Mouse (Mus musculus) heart, adult 2 months (tissue): Measurements from ENCODE around the gene Ppp2r3a. TPM values are rescaled to one million over a fixed set of nuclear protein-coding genes. Genes with fewer than 3 reads are reported as not detected.

Experiments
- DNase-seq, 2 experiments: peaks; one replicate each; pipeline ENCODE4 v3.0.0; 2021
- H3K27ac ChIP-seq: fragments of 200-600 bp; 2 replicates; pipeline ENCODE4 v1.8.1; 2022
- H3K27me3 ChIP-seq: fragments of 200-500 bp; 2 replicates; pipeline ENCODE4 v1.6.1; 2012; ENCODE audit warnings: mild to moderate bottlenecking, low read length, inconsistent platforms, mixed read lengths; ENCODE audit not compliant: control insufficient read depth, insufficient read depth
- H3K36me3 ChIP-seq: fragments of 200-500 bp; 2 replicates; pipeline ENCODE4 v1.6.1; 2012; ENCODE audit warnings: low read length, inconsistent platforms; ENCODE audit not compliant: control insufficient read depth, insufficient read depth
- H3K4me1 ChIP-seq: fragments of 200-500 bp; 2 replicates; pipeline ENCODE4 v1.6.1; 2011; ENCODE audit warnings: low read length; ENCODE audit not compliant: control insufficient read depth, insufficient read depth
- H3K4me3 ChIP-seq: fragments of 200-600 bp; 2 replicates; pipeline ENCODE4 v1.8.1; 2022
- H3K79me2 ChIP-seq: fragments of 200-500 bp; replicated peaks from 2 replicates; pipeline ENCODE4 v1.6.1; 2012; ENCODE audit warnings: mild to moderate bottlenecking, inconsistent platforms, low read length, moderate library complexity, mixed read lengths; ENCODE audit not compliant: control insufficient read depth, insufficient read depth
- H3K9ac ChIP-seq: fragments of 200-500 bp; 2 replicates; pipeline ENCODE4 v1.6.1; 2012; ENCODE audit warnings: low read depth, mild to moderate bottlenecking, control low read depth, inconsistent platforms, low read length, mixed read lengths
- CTCF ChIP-seq: fragments of 200-600 bp; IDR thresholded peaks from 2 replicates; pipeline ENCODE4 v1.8.1; 2022; ENCODE audit warnings: antibody characterized with exemption, mild to moderate bottlenecking, moderate library complexity
- EP300 ChIP-seq: fragments of 200-500 bp; IDR thresholded peaks from 2 replicates; pipeline ENCODE4 v1.6.1; 2011; ENCODE audit warnings: low read depth, low read length, control low read depth; ENCODE audit not compliant: insufficient read depth
- POLR2A ChIP-seq: fragments of 200-500 bp; IDR thresholded peaks from 2 replicates; pipeline ENCODE4 v1.6.1; 2011; ENCODE audit warnings: mild to moderate bottlenecking, low read depth, low read length, control low read depth; ENCODE audit not compliant: insufficient read depth
- WGBS: fragments of 180-500 bp; shearing (Covaris S2); methylation state at CpG from one replicate; pipeline ENCODE4 v1.1.7; 2018; 5-methylcytosine and 5-hydroxymethylcytosine counted together
- intact Hi-C: fragments of 180-260 bp; cut with DNase I; formaldehyde crosslinking; loops from one replicate; pipeline ENCODE4 v1.15.1; 2025
- polyA plus RNA-seq: library from polyadenylated mRNA; depleted of rRNA; stranded (reverse); fragments of >200 nt; gene quantifications from 2 replicates; pipeline ENCODE4 v1.2.3, GENCODE M21; 2012
- total RNA-seq, 2 experiments: library from RNA; stranded (reverse); gene quantifications; 2 replicates each; pipeline ENCODE4 v1.2.3; 2021

Gene Ppp2r3a
- total and polyA plus RNA-seq, 3 experiments, result 51.7 to 215 (median 179) TPM

DNA sequence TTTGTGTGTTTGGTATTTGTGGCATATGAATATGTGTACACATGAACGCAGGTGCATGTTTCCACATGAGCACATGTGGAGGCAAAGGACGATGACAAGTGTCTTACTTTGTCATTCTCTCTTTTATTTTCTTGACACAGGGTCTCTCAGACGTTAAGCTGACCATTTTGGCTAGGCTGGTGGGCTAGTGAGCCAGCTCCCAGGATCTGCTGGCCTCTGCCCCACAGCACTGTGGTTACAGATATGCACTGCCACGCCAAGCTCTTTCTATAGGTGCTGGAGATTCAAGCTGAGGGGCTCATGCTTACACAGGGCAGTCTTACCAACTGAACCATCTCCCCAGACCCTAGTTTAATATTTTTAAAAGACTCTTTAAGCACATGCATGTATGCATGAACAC is 45.1 kb downstream of the Ppp2r3a start:
- whole genome bisulfite sequencing, result 77% methylated on average over 4 of the region's 4 CpGs
- intact Hi-C loops, result no loop called here
- Histone ChIP-seq H3K4me1 (no peaks in the 10 kb centered on the region; the same call in none of the 2 replicates), H3K27ac (no peak overlapping the region), H3K4me3 (no peak overlapping the region), H3K9ac (no peak overlapping the region), H3K36me3 (peaks cover 5% of the 10 kb centered on the region; the same call in 1 of the 2 replicates), H3K79me2 (peaks cover 4% of the 10 kb centered on the region; the same call in 1 of the 2 replicates), H3K27me3 (no peaks in the 10 kb centered on the region)
- no peak for TF ChIP-seq CTCF
- TF ChIP-seq EP300, result no peak
- TF ChIP-seq POLR2A, result no peak
- no peak for DNase-seq

DNA sequence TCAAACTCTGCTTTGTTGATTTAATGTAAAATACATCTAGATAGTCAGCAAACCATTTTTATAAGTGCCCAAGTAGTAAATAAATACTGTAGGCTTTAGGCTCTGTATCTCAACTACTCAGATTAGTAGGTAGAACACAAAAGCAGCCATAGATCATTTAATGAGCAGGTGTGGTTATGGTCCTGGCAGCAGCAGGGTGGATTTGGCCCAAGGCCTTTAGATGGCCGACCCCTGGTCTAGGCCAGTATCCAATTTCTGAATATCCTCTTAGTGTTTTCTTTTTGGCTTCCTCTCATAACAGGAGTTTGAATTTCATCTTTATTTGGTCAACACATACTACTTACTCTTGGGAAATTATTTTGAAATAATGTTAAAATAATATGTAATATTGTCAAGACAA is 46.4 kb downstream of the Ppp2r3a start:
- WGBS, result 15% methylated on average over 1 of the region's 1 CpGs
- H3K27ac ChIP-seq, result no peak overlapping the region
- intact Hi-C loops, result no loop called here
- TF ChIP-seq CTCF, result no peak
- H3K4me3 ChIP-seq, result no peak overlapping the region
- peaks cover 4% of the 10 kb centered on the region; the same call in 1 of the 2 replicates for H3K79me2 ChIP-seq
- H3K27me3 ChIP-seq, result no peaks in the 10 kb centered on the region
- no peak overlapping the region for H3K9ac ChIP-seq
- H3K36me3 ChIP-seq, result peaks cover 8% of the 10 kb centered on the region; the same call in 1 of the 2 replicates
- no peak for DNase-seq
- peaks cover 2% of the 10 kb centered on the region for H3K4me1 ChIP-seq

DNA sequence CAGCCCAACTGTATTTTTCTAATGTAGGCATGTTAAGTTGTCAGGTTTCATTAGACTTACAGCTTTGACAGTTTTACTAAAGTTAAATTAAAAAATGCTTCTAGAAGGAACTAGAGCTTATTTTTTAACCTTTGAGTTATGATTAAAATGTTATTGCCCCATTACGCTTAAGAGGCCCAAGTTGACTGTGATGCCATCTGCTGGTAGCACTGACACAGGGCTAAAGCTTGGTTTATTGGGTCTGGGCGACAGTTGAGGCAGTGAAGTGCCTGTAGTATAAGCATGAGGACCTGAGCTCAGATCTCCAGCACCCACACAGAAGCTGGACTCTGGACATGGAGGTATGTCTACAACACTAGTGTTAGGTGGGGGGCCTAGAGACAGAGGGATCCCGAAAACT is 47.5 kb downstream of the Ppp2r3a start:
- Histone ChIP-seq H3K27ac (no peak overlapping the region), H3K27me3 (no peaks in the 10 kb centered on the region), H3K79me2 (peaks cover 4% of the 10 kb centered on the region; the same call in 1 of the 2 replicates), H3K4me1 (peaks cover 4% of the 10 kb centered on the region), H3K4me3 (no peak overlapping the region), H3K9ac (no peak overlapping the region), H3K36me3 (peaks cover 10% of the 10 kb centered on the region; the same call in 1 of the 2 replicates)
- intact Hi-C loops, result no loop called here
- TF ChIP-seq EP300, result no peak
- TF ChIP-seq CTCF, result peak; percentile 32
- 96% methylated on average over 3 of the region's 3 CpGs for WGBS
- DNase-seq, result no peak

DNA sequence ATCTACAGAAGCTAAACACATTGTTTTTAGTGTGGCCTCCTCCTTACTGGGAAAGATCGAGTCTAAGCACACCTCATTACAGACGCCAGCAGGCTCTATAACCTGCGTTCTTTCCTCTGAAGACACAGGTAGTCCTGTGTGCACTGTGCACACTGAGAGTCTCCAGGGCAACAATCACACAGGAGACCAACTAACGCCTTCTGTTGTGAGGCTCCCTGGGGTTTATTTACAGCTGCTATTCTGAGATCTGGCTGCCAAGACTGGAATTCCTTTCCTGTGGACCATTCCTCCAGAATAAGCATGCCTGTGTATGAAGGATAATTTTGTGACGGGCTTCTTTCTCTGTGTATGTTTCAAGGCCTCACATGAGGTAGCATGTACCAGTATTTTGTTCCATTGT is 51.0 kb downstream of the Ppp2r3a start:
- Histone ChIP-seq H3K4me3 (no peak overlapping the region), H3K9ac (peak overlapping the region; percentile 42; the same call in 1 of the 2 replicates), H3K36me3 (peaks cover 7% of the 10 kb centered on the region; the same call in 1 of the 2 replicates), H3K79me2 (peaks cover 2% of the 10 kb centered on the region; the same call in 1 of the 2 replicates), H3K4me1 (peaks cover 4% of the 10 kb centered on the region), H3K27me3 (no peaks in the 10 kb centered on the region), H3K27ac (peak overlapping the region; percentile 50)
- peak in 1 of 2 experiments; percentile 55 for DNase-seq
- no peak for TF ChIP-seq EP300
- TF ChIP-seq CTCF, result no peak
- TF ChIP-seq POLR2A, result no peak
- WGBS, result 18% methylated on average over 5 of the region's 5 CpGs
- intact Hi-C loops, result no loop called here

DNA sequence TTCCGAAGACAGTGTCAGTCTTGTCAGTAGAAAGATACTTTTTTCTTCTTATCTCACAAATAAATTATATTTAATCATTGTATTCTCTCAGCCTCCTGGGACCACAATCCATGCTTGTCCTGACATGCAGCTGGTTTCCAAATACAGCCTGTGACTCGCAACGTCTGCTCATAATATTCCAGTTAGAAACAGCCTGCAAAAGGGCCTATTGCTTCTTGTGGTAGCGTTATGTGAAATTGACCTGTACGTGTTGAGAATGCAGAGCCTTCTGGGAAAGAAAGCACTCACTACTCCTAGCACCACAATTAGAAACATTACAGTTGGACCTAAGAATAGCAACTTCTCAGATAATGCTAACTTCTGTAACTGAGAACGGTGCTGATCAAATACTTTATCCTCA is 52.8 kb downstream of the Ppp2r3a start:
- Histone ChIP-seq H3K4me3 (peak overlapping the region; percentile 38), H3K27me3 (no peaks in the 10 kb centered on the region), H3K4me1 (peaks cover 4% of the 10 kb centered on the region), H3K27ac (peak overlapping the region; percentile 80), H3K36me3 (peaks cover 13% of the 10 kb centered on the region), H3K9ac (peak overlapping the region; percentile 87), H3K79me2 (no peaks in the 10 kb centered on the region; the same call in 1 of the 2 replicates)
- TF ChIP-seq EP300, result no peak
- TF ChIP-seq POLR2A, result peak; percentile 83
- intact Hi-C loops, result loop anchor here (2.0 kb wide), 1 partner anchor 52 kb away; the partner anchor contains the start of gene Ppp2r3a
- DNase-seq, result peak; percentile 24 to 31
- 23% methylated on average over 6 of the region's 6 CpGs for WGBS

DNA sequence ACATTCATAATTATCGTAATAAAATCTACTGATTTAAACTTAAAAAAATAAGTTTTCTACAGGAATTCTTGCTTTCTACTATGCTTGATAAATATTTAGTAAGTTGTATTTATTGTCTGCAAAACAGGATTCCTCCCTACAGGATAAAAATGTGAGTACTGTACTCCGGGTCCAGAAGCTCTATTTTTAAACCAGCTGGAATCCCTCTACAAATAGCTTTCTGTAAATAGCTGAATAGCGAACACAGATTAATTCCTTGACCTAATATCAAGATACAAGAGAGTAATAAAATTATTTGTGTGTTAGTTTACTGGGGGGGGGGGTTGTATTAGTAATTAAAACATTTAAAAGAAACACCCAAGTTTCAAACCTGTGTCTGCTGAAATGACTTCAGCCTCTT is 53.3 kb downstream of the Ppp2r3a start:
- H3K4me3 ChIP-seq, result peak overlapping the region; percentile 38
- H3K9ac ChIP-seq, result peak overlapping the region; percentile 87
- no peak for DNase-seq
- no peaks in the 10 kb centered on the region for H3K27me3 ChIP-seq
- no peaks in the 10 kb centered on the region; the same call in 1 of the 2 replicates for H3K79me2 ChIP-seq
- peaks cover 13% of the 10 kb centered on the region for H3K36me3 ChIP-seq
- WGBS, result 37% methylated on average over 3 of the region's 3 CpGs
- peaks cover 4% of the 10 kb centered on the region for H3K4me1 ChIP-seq
- intact Hi-C loops, result loop anchor here (2.0 kb wide), 1 partner anchor 53 kb away; the partner anchor contains the start of gene Ppp2r3a
- H3K27ac ChIP-seq, result peak overlapping the region; percentile 80
- TF ChIP-seq CTCF, result peak; percentile 19; the same call in 1 of the 2 replicates
- TF ChIP-seq POLR2A, result no peak
